Mouse (Mus musculus) E14TG2a.4 (cell line): Measurements from ENCODE around the gene Ampd2.

Experiments used
- H3K27me3 ChIP-seq: 2 replicates; pipeline ENCODE4 v1.6.1; 2014; ENCODE audit warnings: low read length, control low read depth; ENCODE audit not compliant: insufficient read depth
- H3K36me3 ChIP-seq: 2 replicates; pipeline ENCODE4 v1.6.1; 2014; ENCODE audit warnings: low read length, control low read depth; ENCODE audit not compliant: insufficient read depth
- H3K4me1 ChIP-seq: replicated peaks from 2 replicates; pipeline ENCODE4 v1.6.1; 2014; ENCODE audit warnings: low read depth, low read length, control low read depth
- H3K4me3 ChIP-seq: replicated peaks from 2 replicates; pipeline ENCODE4 v1.5.1; 2014; ENCODE audit warnings: mild to moderate bottlenecking, low read length
- H3K9me3 ChIP-seq: 2 replicates; pipeline ENCODE4 v1.6.1; 2014; ENCODE audit warnings: low read length, control low read depth
- CTCF ChIP-seq: conservative IDR thresholded peaks from 2 replicates; pipeline ENCODE4 v1.5.1; 2014; ENCODE audit warnings: low read length
- NANOG ChIP-seq: IDR thresholded peaks from 2 replicates; pipeline ENCODE4 v1.6.1; 2014; ENCODE audit warnings: borderline replicate concordance, low read length, mixed read lengths
- POU5F1 ChIP-seq: IDR thresholded peaks from 2 replicates; pipeline ENCODE4 v1.6.1; 2014; ENCODE audit warnings: low read length, borderline replicate concordance

Ampd2 gene

DNA sequence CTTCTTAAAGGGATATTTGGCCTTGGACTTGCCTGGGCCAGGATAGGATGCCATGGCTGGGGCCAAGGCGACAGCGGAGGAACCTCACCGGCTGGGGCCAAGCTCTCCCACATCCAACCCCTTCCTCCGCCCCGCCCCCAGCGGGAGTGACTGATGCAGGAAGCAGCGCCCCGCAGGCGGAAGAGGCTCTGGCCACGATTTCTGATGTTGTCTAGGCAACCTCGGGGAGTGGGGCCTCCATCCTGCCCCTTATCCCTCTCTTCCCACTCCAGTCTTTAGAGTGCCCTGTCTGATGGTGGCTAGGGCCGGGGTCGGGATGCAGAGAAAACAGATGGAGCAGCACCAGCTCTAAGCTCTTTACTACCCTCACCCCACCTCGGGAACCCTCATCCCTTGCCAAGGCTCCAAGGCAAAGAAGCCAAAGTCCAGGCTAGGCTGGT, 1.1 kb downstream of the Ampd2 start:
- TF ChIP-seq NANOG (no peak), POU5F1 (no peak), CTCF (no peak)
- peaks cover 88% of the 10 kb centered on the region for H3K4me1 ChIP-seq
- H3K27me3 ChIP-seq: no peaks in the 10 kb centered on the region
- H3K4me3 ChIP-seq: peak overlapping the region; percentile 95
- H3K36me3 ChIP-seq: peaks cover 23% of the 10 kb centered on the region
- H3K9me3 ChIP-seq: no peaks in the 10 kb centered on the region

DNA sequence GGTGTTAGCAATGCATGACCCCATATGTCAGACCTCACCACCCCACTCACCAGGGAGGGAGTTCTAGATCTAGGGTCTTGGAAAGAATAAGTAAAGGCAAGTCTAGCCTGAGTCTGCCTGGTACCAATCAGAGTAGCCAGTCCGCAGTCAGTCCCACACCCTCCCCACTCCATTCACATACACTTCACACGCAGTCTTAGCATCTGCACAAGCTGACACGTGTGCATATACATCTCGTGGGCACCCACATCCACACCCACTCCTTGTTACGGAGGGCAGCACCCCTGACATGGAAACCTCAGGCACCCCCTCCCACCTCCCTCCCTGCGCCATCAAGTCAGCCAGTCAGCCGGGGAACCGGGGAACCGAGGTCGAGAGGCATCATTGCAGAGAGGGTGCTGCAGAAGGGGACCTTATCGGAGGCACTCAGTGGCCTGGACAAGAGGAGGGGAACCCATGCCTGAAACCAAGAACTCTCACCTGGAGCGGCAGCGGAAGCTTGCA, 1.6 kb downstream of the Ampd2 start:
- TF ChIP-seq POU5F1 (no peak), CTCF (no peak), NANOG (no peak)
- peaks cover 28% of the 10 kb centered on the region for H3K36me3 ChIP-seq
- peak overlapping the region; percentile 95 for H3K4me3 ChIP-seq
- H3K4me1 ChIP-seq: peaks cover 84% of the 10 kb centered on the region
- no peaks in the 10 kb centered on the region for H3K27me3 ChIP-seq
- no peaks in the 10 kb centered on the region for H3K9me3 ChIP-seq

DNA sequence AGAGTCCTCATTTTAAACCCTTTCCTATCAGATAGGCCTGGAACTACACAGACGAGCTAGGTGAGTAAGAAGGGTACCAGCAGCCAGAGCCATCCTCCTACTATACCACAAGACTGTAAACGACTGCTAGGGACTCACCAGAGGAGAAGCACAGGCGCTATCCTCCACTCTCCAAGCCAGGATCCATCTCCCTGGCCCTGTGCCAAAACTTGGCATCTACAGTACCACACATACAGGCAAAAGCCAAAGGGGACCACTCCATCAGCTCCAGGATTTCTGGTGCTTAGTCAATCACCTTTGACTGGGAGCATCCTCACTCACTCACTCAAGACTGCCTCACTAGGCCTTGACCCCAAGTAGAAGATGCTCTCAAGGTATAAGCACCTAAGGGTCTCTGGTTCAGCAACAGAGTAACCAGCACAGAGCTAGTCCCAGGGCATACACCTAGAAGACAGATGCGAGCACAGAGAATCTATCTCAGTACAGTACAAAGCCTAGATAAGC, 2.5 kb downstream of the Ampd2 start:
- Histone ChIP-seq H3K4me1 (peaks cover 84% of the 10 kb centered on the region), H3K36me3 (peaks cover 36% of the 10 kb centered on the region), H3K4me3 (no peak overlapping the region), H3K27me3 (no peaks in the 10 kb centered on the region), H3K9me3 (no peaks in the 10 kb centered on the region)
- no peak for TF ChIP-seq CTCF
- no peak for TF ChIP-seq NANOG
- TF ChIP-seq POU5F1: no peak

DNA sequence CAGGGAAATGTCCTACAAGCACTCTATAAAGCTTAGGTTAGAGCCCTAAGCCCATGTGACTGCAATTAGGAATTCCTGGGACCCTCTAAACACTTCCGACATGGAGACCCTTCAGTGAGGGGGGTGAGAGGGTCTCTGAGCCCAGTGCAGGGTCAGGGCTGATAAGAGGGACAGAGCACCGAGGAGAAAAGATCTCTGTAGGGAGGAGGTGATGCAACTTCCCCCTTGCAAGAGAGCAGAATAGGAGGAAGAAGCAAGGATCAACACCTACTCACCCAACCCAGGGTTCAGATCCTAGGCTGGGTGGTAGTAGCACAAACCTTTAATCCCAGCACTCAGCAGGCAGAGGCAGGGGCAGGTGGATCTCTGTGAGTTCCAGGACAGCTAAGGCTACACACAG, 3.3 kb downstream of the Ampd2 start:
- Histone ChIP-seq H3K36me3 (peaks cover 43% of the 10 kb centered on the region), H3K4me1 (peaks cover 77% of the 10 kb centered on the region), H3K9me3 (no peaks in the 10 kb centered on the region), H3K4me3 (no peak overlapping the region), H3K27me3 (no peaks in the 10 kb centered on the region)
- TF ChIP-seq CTCF (no peak), NANOG (no peak), POU5F1 (no peak)

GRCm38 (mm10) chr3:108082251-108082875, 4.1 kb downstream of the Ampd2 start:
- Histone ChIP-seq H3K4me3 (no peak overlapping the region), H3K4me1 (peaks cover 69% of the 10 kb centered on the region), H3K9me3 (no peaks in the 10 kb centered on the region), H3K36me3 (peaks cover 51% of the 10 kb centered on the region), H3K27me3 (no peaks in the 10 kb centered on the region)
- no peak for TF ChIP-seq NANOG

DNA sequence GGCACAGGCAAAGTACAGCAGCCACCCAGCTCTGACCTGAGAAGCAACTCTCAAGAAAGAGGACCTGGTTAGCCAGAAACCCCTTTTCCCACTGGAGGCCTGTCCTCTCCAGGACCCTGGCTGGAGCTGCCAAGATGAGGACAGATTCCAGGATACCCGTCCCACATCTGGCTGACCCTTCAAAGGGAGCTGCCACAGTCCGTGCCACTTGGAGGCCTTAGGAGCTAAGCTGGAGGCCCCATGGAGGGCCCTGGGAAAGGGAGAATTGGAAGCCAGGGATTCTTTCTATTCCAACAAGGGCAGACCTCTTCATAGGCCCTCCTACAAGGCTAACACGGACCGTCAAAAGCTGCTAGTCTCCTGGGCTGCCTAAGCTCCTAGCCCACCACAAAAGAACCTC, 4.8 kb downstream of the Ampd2 start:
- no peak overlapping the region for H3K4me3 ChIP-seq

DNA sequence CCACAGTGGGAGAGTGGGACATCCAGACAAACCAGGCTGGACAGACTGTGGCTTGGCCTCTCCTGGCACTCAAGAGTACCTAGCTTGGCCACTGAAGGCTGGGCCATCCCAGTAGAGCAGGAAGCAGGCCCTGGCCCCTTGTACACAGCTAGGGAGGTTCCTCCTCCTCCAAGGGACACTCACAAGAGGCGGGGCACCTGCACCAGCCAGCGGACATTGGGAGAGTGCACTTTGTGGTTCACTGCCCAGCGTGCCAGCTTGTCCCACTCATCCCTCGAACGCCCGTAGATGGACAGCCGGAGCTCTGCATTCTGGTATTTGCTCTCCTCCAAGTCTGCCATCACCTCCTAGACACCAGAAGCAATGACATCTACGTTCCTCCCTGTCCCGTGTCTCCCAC, 9.6 kb downstream of the Ampd2 start:
- TF ChIP-seq NANOG (no peak), CTCF (no peak), POU5F1 (no peak)
- Histone ChIP-seq H3K4me1 (peaks cover 30% of the 10 kb centered on the region), H3K9me3 (no peaks in the 10 kb centered on the region), H3K36me3 (peaks cover 84% of the 10 kb centered on the region), H3K4me3 (no peak overlapping the region), H3K27me3 (no peaks in the 10 kb centered on the region)

More for the DNA sequence above, 4.8 kb downstream of the Ampd2 start:
- H3K4me1 ChIP-seq: peaks cover 62% of the 10 kb centered on the region
- no peaks in the 10 kb centered on the region for H3K27me3 ChIP-seq
- no peaks in the 10 kb centered on the region for H3K9me3 ChIP-seq
- peaks cover 58% of the 10 kb centered on the region for H3K36me3 ChIP-seq
- no peak for TF ChIP-seq NANOG
- TF ChIP-seq CTCF: no peak
- no peak for TF ChIP-seq POU5F1

GRCm38 (mm10) chr3:108072983-108073569, 13.4 kb downstream of the Ampd2 start:
- H3K4me3 ChIP-seq: no peak overlapping the region
- peaks cover 55% of the 10 kb centered on the region for H3K36me3 ChIP-seq
- TF ChIP-seq NANOG: no peak
- no peak for TF ChIP-seq POU5F1
- TF ChIP-seq CTCF: no peak
- H3K27me3 ChIP-seq: no peaks in the 10 kb centered on the region
- H3K4me1 ChIP-seq: peaks cover 22% of the 10 kb centered on the region
- H3K9me3 ChIP-seq: no peaks in the 10 kb centered on the region
